Mouse (Mus musculus): ENCODE data around the gene Taf4.

- TF ChIP-seq CTCF (IDR thresholded peaks at IDR 0.05; ENCODE audit: control insufficient read depth, insufficient read depth, insufficient read length) = no peak
- TF ChIP-seq MYOD1 (IDR thresholded peaks at IDR 0.05; ENCODE audit: control insufficient read depth, insufficient read length, low read depth) = no peak
- TF ChIP-seq CEBPB (IDR thresholded peaks at IDR 0.05; ENCODE audit: low read depth) = no peak
These were observed 2.4 kb downstream of the Taf4 start for GRCm38 (mm10) chr2:179973871-179974628.
